Mouse (Mus musculus) G1E (cell line): Measurements from ENCODE around the gene Ndufc2.

Experiments used
- CTCF ChIP-seq: IDR thresholded peaks from 2 replicates; pipeline ENCODE4 v1.5.1; 2012; ENCODE audit warnings: low read depth, low read length, inconsistent platforms, mixed read lengths
- GATA1 ChIP-seq: IDR thresholded peaks from 2 replicates; pipeline ENCODE4 v1.6.1; 2012; ENCODE audit warnings: borderline replicate concordance, low read length, inconsistent platforms, mixed read lengths
- POLR2AphosphoS5 ChIP-seq: IDR thresholded peaks from 2 replicates; pipeline ENCODE4 v1.6.1; 2012; ENCODE audit warnings: low read depth, low read length, inconsistent platforms; ENCODE audit not compliant: insufficient replicate concordance
- TAL1 ChIP-seq: conservative IDR thresholded peaks from 2 replicates; pipeline ENCODE4 v1.6.1; 2012; ENCODE audit warnings: low read depth, low read length, inconsistent platforms, mixed read lengths

GRCm38 (mm10) chr7:97411575-97411974 is 11.8 kb downstream of the Ndufc2 start:
- TF ChIP-seq POLR2AphosphoS5 (no peak), CTCF (no peak; the same call in 1 of the 2 replicates), GATA1 (no peak), TAL1 (no peak)
